Mouse (Mus musculus) neural tube, embryonic 11.5 days (tissue): ENCODE data around the gene Gsta4. TPM values are rescaled to one million over a fixed set of nuclear protein-coding genes. Genes with fewer than 3 reads are reported as not detected.

ENCODE experiments used
- ATAC-seq: fragments of 200-750 bp; cut with Nextera tagmentation; 2 replicates; pipeline ENCODE4 v1.8.0; 2017; ENCODE audit warnings: moderate number of reproducible peaks, mild to moderate bottlenecking, moderate TSS enrichment, moderate library complexity; ENCODE audit not compliant: insufficient read depth, low FRiP score, low TSS enrichment
- DNase-seq: peaks from one replicate; pipeline ENCODE4 v3.0.0-alpha.2; 2015; ENCODE audit warnings: low spot score
- H3K27ac ChIP-seq: fragments of 300-500 bp; sonication (generic); 2 replicates; pipeline ENCODE4 v1.5.1; 2014; ENCODE audit warnings: low read depth, mild to moderate bottlenecking, low read length
- H3K27me3 ChIP-seq: fragments of 300-500 bp; sonication (generic); 2 replicates; pipeline ENCODE4 v1.6.1; 2014; ENCODE audit warnings: mild to moderate bottlenecking, low read length, mixed read lengths; ENCODE audit not compliant: control insufficient read depth, insufficient read depth
- H3K36me3 ChIP-seq: fragments of 300-500 bp; sonication (generic); 2 replicates; pipeline ENCODE4 v1.6.1; 2014; ENCODE audit warnings: mild to moderate bottlenecking, low read length, moderate library complexity, mixed read lengths; ENCODE audit not compliant: control insufficient read depth, insufficient read depth
- H3K4me1 ChIP-seq: fragments of 300-500 bp; sonication (generic); 2 replicates; pipeline ENCODE4 v1.6.1; 2014; ENCODE audit warnings: low read length, mixed read lengths; ENCODE audit not compliant: control insufficient read depth, insufficient read depth
- H3K4me2 ChIP-seq: fragments of 300-500 bp; sonication (generic); 2 replicates; pipeline ENCODE4 v1.6.1; 2014; ENCODE audit warnings: low read depth, mild to moderate bottlenecking, moderate library complexity
- H3K4me3 ChIP-seq: fragments of 300-500 bp; sonication (generic); 2 replicates; pipeline ENCODE4 v1.5.1; 2014; ENCODE audit warnings: low read depth, low read length
- H3K9ac ChIP-seq: fragments of 300-500 bp; sonication (generic); 2 replicates; pipeline ENCODE4 v1.6.1; 2014; ENCODE audit warnings: mild to moderate bottlenecking, low read length
- H3K9me3 ChIP-seq: fragments of 300-500 bp; sonication (generic); 2 replicates; pipeline ENCODE4 v1.6.1; 2016; ENCODE audit warnings: low read length; ENCODE audit not compliant: control insufficient read depth
- WGBS: fragments of 180-500 bp; shearing (Covaris S2); extraction: QIAGEN DNeasy Blood & Tissue Kit; methylation state at CpG from one replicate; pipeline ENCODE4 v1.1.7; 2014; 5-methylcytosine and 5-hydroxymethylcytosine counted together
- polyA plus RNA-seq: library from polyadenylated mRNA; unstranded; fragments of >200 nt; fragmentation: Nextera tagmentation; extraction: Ambion mirVana; gene quantifications from 2 replicates; pipeline ENCODE4 v1.2.1, GENCODE M21; 2014

Gene Gsta4
- polyA plus RNA-seq, 1 experiment from 2014 or later, result 54.3 TPM

- ATAC-seq, result no peak
These were observed 28.2 kb upstream of the Gsta4 start for GRCm38 (mm10) chr9:78154211-78154977.

GRCm38 (mm10) chr9:78157221-78157620, 25.4 kb upstream of the Gsta4 start:
- 90% methylated on average over 1 of the region's 1 CpGs for WGBS
- Histone ChIP-seq H3K9me3 (no peaks in the 10 kb centered on the region), H3K27ac (no peak overlapping the region), H3K4me2 (no peak overlapping the region), H3K4me1 (no peaks in the 10 kb centered on the region), H3K36me3 (peaks cover 21% of the 10 kb centered on the region), H3K27me3 (no peaks in the 10 kb centered on the region), H3K4me3 (no peak overlapping the region), H3K9ac (no peak overlapping the region)
- DNase-seq (no peak), ATAC-seq (no peak)

More at GRCm38 (mm10) chr9:78154211-78154977, 28.2 kb upstream of the Gsta4 start:
- Histone ChIP-seq H3K27ac (no peak overlapping the region), H3K9ac (no peak overlapping the region), H3K4me2 (no peak overlapping the region), H3K9me3 (no peaks in the 10 kb centered on the region), H3K4me1 (no peaks in the 10 kb centered on the region), H3K27me3 (no peaks in the 10 kb centered on the region), H3K4me3 (no peak overlapping the region), H3K36me3 (peaks cover 11% of the 10 kb centered on the region)
- WGBS, result 87% methylated on average over 11 of the region's 11 CpGs
- DNase-seq, result no peak

- no peaks in the 10 kb centered on the region for H3K27me3 ChIP-seq
- 80% methylated on average over 10 of the region's 10 CpGs for WGBS
- no peaks in the 10 kb centered on the region for H3K4me1 ChIP-seq
- no peak overlapping the region for H3K4me2 ChIP-seq
- H3K27ac ChIP-seq, result no peak overlapping the region
- H3K4me3 ChIP-seq, result no peak overlapping the region
- ATAC-seq (no peak), DNase-seq (no peak)
- H3K9ac ChIP-seq, result no peak overlapping the region
- no peaks in the 10 kb centered on the region for H3K9me3 ChIP-seq
- H3K36me3 ChIP-seq, result peaks cover 16% of the 10 kb centered on the region
These were observed 19.3 kb upstream of the Gsta4 start for GRCm38 (mm10) chr9:78163291-78163690.

GRCm38 (mm10) chr9:78164741-78165140, 17.8 kb upstream of the Gsta4 start:
- ATAC-seq (no peak), DNase-seq (no peak)
- Histone ChIP-seq H3K27ac (no peak overlapping the region), H3K9ac (no peak overlapping the region), H3K4me3 (no peak overlapping the region), H3K36me3 (peaks cover 12% of the 10 kb centered on the region), H3K27me3 (no peaks in the 10 kb centered on the region), H3K4me1 (no peaks in the 10 kb centered on the region), H3K9me3 (no peaks in the 10 kb centered on the region), H3K4me2 (no peak overlapping the region)
- 90% methylated on average over 3 of the region's 3 CpGs for WGBS

GRCm38 (mm10) chr9:78165454-78165853, 17.1 kb upstream of the Gsta4 start:
- no peak for ATAC-seq
- Histone ChIP-seq H3K4me3 (no peak overlapping the region), H3K36me3 (peaks cover 12% of the 10 kb centered on the region), H3K9me3 (no peaks in the 10 kb centered on the region), H3K4me2 (no peak overlapping the region), H3K27me3 (no peaks in the 10 kb centered on the region), H3K4me1 (no peaks in the 10 kb centered on the region), H3K27ac (no peak overlapping the region), H3K9ac (no peak overlapping the region)
- 95% methylated on average over 6 of the region's 6 CpGs for WGBS
- no peak for DNase-seq

- no peak for DNase-seq
- Histone ChIP-seq H3K9me3 (no peaks in the 10 kb centered on the region), H3K4me3 (no peak overlapping the region), H3K9ac (no peak overlapping the region), H3K27ac (no peak overlapping the region), H3K36me3 (peaks cover 4% of the 10 kb centered on the region), H3K4me2 (no peak overlapping the region), H3K27me3 (no peaks in the 10 kb centered on the region), H3K4me1 (no peaks in the 10 kb centered on the region)
- 86% methylated on average over 19 of the region's 19 CpGs for WGBS
- no peak for ATAC-seq
These were observed 15.7 kb upstream of the Gsta4 start for GRCm38 (mm10) chr9:78166694-78167452.

GRCm38 (mm10) chr9:78167453-78167969, 15.1 kb upstream of the Gsta4 start:
- WGBS, result 90% methylated on average over 19 of the region's 19 CpGs
- H3K36me3 ChIP-seq, result no peaks in the 10 kb centered on the region; the same call in none of the 2 replicates
- ATAC-seq (no peak), DNase-seq (no peak)
- H3K4me3 ChIP-seq, result no peak overlapping the region
- no peak overlapping the region for H3K27ac ChIP-seq
- no peak overlapping the region for H3K4me2 ChIP-seq
- H3K9me3 ChIP-seq, result no peaks in the 10 kb centered on the region
- no peaks in the 10 kb centered on the region for H3K27me3 ChIP-seq
- H3K9ac ChIP-seq, result no peak overlapping the region
- no peaks in the 10 kb centered on the region for H3K4me1 ChIP-seq

- Histone ChIP-seq H3K36me3 (no peaks in the 10 kb centered on the region; the same call in none of the 2 replicates), H3K4me1 (no peaks in the 10 kb centered on the region), H3K27me3 (no peaks in the 10 kb centered on the region), H3K4me3 (no peak overlapping the region), H3K4me2 (no peak overlapping the region), H3K9ac (no peak overlapping the region), H3K27ac (no peak overlapping the region), H3K9me3 (no peaks in the 10 kb centered on the region)
- ATAC-seq, result no peak
- 95% methylated on average over 6 of the region's 6 CpGs for WGBS
- DNase-seq, result no peak
These were observed 13.7 kb upstream of the Gsta4 start for GRCm38 (mm10) chr9:78168864-78169263.
